Mouse (Mus musculus) forebrain, embryonic 13.5 days (tissue): ENCODE measurements around the gene Prdx2. TPM values are rescaled to one million over a fixed set of nuclear protein-coding genes. Genes with fewer than 3 reads are reported as not detected.

Experiments
- microRNA-seq: library from miRNA; unstranded; fragments of <30 nt; microRNA quantifications from one replicate; pipeline ENCODE4, GENCODE M21; 2016
- polyA plus RNA-seq: library from polyadenylated mRNA; unstranded; fragments of >200 nt; fragmentation: Nextera tagmentation; extraction: Ambion mirVana; gene quantifications from 2 replicates; pipeline ENCODE4 v1.2.1, GENCODE M21; 2015

Gene Prdx2
- polyA plus RNA-seq, 1 experiment from 2014 or later: 1,662 TPM

Small RNA genes within 50 kb of the gene (microRNA-seq; reads per million reads assigned to microRNA genes)
- gene Gm24197: not detected

Other genes with a start within 250 kb of the Prdx2 start
- gene G430095P16Rik, start 246.6 kb upstream of the Prdx2 start, polyA plus RNA-seq: 3.7 and 3.8 TPM in 2 replicates
- 127 and 145 TPM in 2 replicates for gene Nfix, start 169.2 kb upstream of the Prdx2 start, polyA plus RNA-seq
- 7.3 and 8.2 TPM in 2 replicates for gene Dand5, start 146.8 kb upstream of the Prdx2 start, polyA plus RNA-seq
- 42.6 and 47.0 TPM in 2 replicates for gene Gadd45gip1, start 138.1 kb upstream of the Prdx2 start, polyA plus RNA-seq
- gene Rad23a, start 128.9 kb upstream of the Prdx2 start, polyA plus RNA-seq: 93.9 and 114 TPM in 2 replicates
- 549 and 569 TPM in 2 replicates for gene Calr, start 122.7 kb upstream of the Prdx2 start, polyA plus RNA-seq
- 123 and 127 TPM in 2 replicates for gene Farsa, start 112.6 kb upstream of the Prdx2 start, polyA plus RNA-seq
- gene Syce2, start 97.5 kb upstream of the Prdx2 start, polyA plus RNA-seq: 80.3 and 85.1 TPM in 2 replicates
- gene Gcdh, start 75.7 kb upstream of the Prdx2 start, polyA plus RNA-seq: 33.2 and 34.2 TPM in 2 replicates
- gene Klf1, start 67.7 kb upstream of the Prdx2 start, polyA plus RNA-seq: 0.74 and 1.2 TPM in 2 replicates
- gene Dnase2a, start 61.0 kb upstream of the Prdx2 start, polyA plus RNA-seq: 6.9 and 9.4 TPM in 2 replicates
- gene Mast1, start 32.2 kb upstream of the Prdx2 start, polyA plus RNA-seq: 31.6 and 37.3 TPM in 2 replicates
- 1.2 and 1.8 TPM in 2 replicates for gene Rtbdn, start 22.6 kb upstream of the Prdx2 start, polyA plus RNA-seq
- gene Gm49661, start 154 bp upstream of the Prdx2 start, polyA plus RNA-seq: not detected in 2 replicates
- gene Rnaseh2a, start 180 bp downstream of the Prdx2 start, polyA plus RNA-seq: 119 and 124 TPM in 2 replicates
- 3.4 and 4.2 TPM in 2 replicates for gene Junb, start 9.1 kb downstream of the Prdx2 start, polyA plus RNA-seq
- gene Hook2, start 21.0 kb downstream of the Prdx2 start, polyA plus RNA-seq: 16.8 and 21.5 TPM in 2 replicates
- gene Best2, start 44.9 kb downstream of the Prdx2 start, polyA plus RNA-seq: not detected in 2 replicates
- 166 and 168 TPM in 2 replicates for gene Asna1, start 55.7 kb downstream of the Prdx2 start, polyA plus RNA-seq
- 125 and 154 TPM in 2 replicates for gene Trir, start 57.2 kb downstream of the Prdx2 start, polyA plus RNA-seq
- gene Tnpo2, start 67.3 kb downstream of the Prdx2 start, polyA plus RNA-seq: 46.4 and 49.4 TPM in 2 replicates
- gene Fbxw9, start 90.5 kb downstream of the Prdx2 start, polyA plus RNA-seq: 39.4 and 49.1 TPM in 2 replicates
- 0.88 and 0.93 TPM in 2 replicates for gene Gm5741, start 98.4 kb downstream of the Prdx2 start, polyA plus RNA-seq
- 79.5 TPM in 2 replicates for gene Dhps, start 102.2 kb downstream of the Prdx2 start, polyA plus RNA-seq
- 136 and 137 TPM in 2 replicates for gene Wdr83os, start 111.2 kb downstream of the Prdx2 start, polyA plus RNA-seq
- gene Wdr83, start 111.7 kb downstream of the Prdx2 start, polyA plus RNA-seq: 52.9 and 57.8 TPM in 2 replicates
- 14.6 and 14.7 TPM in 2 replicates for gene Man2b1, start 113.7 kb downstream of the Prdx2 start, polyA plus RNA-seq
- gene Zfp791, start 153.5 kb downstream of the Prdx2 start, polyA plus RNA-seq: 2.1 and 2.3 TPM in 2 replicates
- gene Cks1brt, start 182.3 kb downstream of the Prdx2 start, polyA plus RNA-seq: not detected in 2 replicates